Mouse (Mus musculus) CD4-positive, CD25-positive, alpha-beta regulatory T cell, adult 9 weeks (primary cell): ENCODE results near the gene Aars2. TPM values are rescaled to one million over a fixed set of nuclear protein-coding genes. Genes with fewer than 3 reads are reported as not detected.

Source experiments
- polyA plus RNA-seq: library from polyadenylated mRNA; unstranded; fragments of 100-300 nt; shearing (Covaris generic); gene quantifications from one replicate; pipeline ENCODE4 v1.2.1, GENCODE M21; 2017

Gene Aars2
- 9.1 TPM for polyA plus RNA-seq

GRCm38 (mm10) chr17:45506700-45507189 is at the start of gene Aars2:
Aars2 (plus strand) TSS chr17:45506841.

GRCm38 (mm10) chr17:45474669-45475465 is 31.8 kb upstream of the Aars2 start, which contains the start of gene Spats1:
Spats1 (minus strand) TSS chr17:45475415.

GRCm38 (mm10) chr17:45523263-45523662 is 16.6 kb downstream of the Aars2 start, which contains the start of gene Tcte1:
Tcte1 (plus strand) TSS chr17:45523434.

GRCm38 (mm10) chr17:45549617-45550181 is 43.1 kb downstream of the Aars2 start, which contains the start of gene Tmem151b:
Tmem151b (minus strand) TSS chr17:45549677.

GRCm38 (mm10) chr17:45555452-45556106 is 48.9 kb downstream of the Aars2 start, which contains the start of gene Nfkbie:
Nfkbie (plus strand) TSS chr17:45555703.

GRCm38 (mm10) chr17:45563655-45564530 is 57.3 kb downstream of the Aars2 start, which contains the start of gene Slc35b2:
Slc35b2 (plus strand) TSS chr17:45563874.

Other genes with a start within 250 kb of the Aars2 start
- 97.2 TPM for gene Cdc5l, start 73.1 kb upstream of the Aars2 start, polyA plus RNA-seq
- 0.58 TPM for gene Spats1, start 31.4 kb upstream of the Aars2 start, polyA plus RNA-seq
- gene Tcte1, start 16.6 kb downstream of the Aars2 start, polyA plus RNA-seq = not detected
- 0.05 TPM for gene Tmem151b, start 42.8 kb downstream of the Aars2 start, polyA plus RNA-seq
- gene Nfkbie, start 48.9 kb downstream of the Aars2 start, polyA plus RNA-seq = 83.8 TPM
- gene Slc35b2, start 57.0 kb downstream of the Aars2 start, polyA plus RNA-seq = 91.4 TPM
- gene Hsp90ab1, start 66.4 kb downstream of the Aars2 start, polyA plus RNA-seq = 820 TPM
- 150 TPM for gene Slc29a1, start 92.8 kb downstream of the Aars2 start, polyA plus RNA-seq
- gene Mymx, start 95.3 kb downstream of the Aars2 start, polyA plus RNA-seq = not detected
- gene Capn11, start 152.5 kb downstream of the Aars2 start, polyA plus RNA-seq = 2.2 TPM
- 99.8 TPM for gene Mrpl14, start 179.5 kb downstream of the Aars2 start, polyA plus RNA-seq
- gene Tmem63b, start 180.1 kb downstream of the Aars2 start, polyA plus RNA-seq = 12.0 TPM
- gene 1600014C23Rik, start 227.0 kb downstream of the Aars2 start, polyA plus RNA-seq = not detected